Mouse (Mus musculus) forebrain, postnatal 0 days (tissue): ENCODE results near the gene Dnal4. TPM values are rescaled to one million over a fixed set of nuclear protein-coding genes. Genes with fewer than 3 reads are reported as not detected.

Source experiments
- ATAC-seq: fragments of 200-750 bp; cut with Nextera tagmentation; 2 replicates; pipeline ENCODE4 v1.8.0; 2017; ENCODE audit warnings: mild to moderate bottlenecking, moderate library complexity
- DNase-seq: peaks from one replicate; pipeline ENCODE4 v3.0.0-alpha.2; 2015
- H3K27ac ChIP-seq: fragments of 300-500 bp; sonication (generic); 2 replicates; pipeline ENCODE4 v1.5.1; 2014; ENCODE audit warnings: low read depth, mild to moderate bottlenecking, antibody characterized with exemption, low read length, moderate library complexity, mixed read lengths
- H3K27me3 ChIP-seq: fragments of 300-500 bp; sonication (generic); 2 replicates; pipeline ENCODE4 v1.6.1; 2014; ENCODE audit warnings: mild to moderate bottlenecking, low read length, mixed read lengths; ENCODE audit not compliant: insufficient read depth
- H3K36me3 ChIP-seq: fragments of 300-500 bp; sonication (generic); 2 replicates; pipeline ENCODE4 v1.6.1; 2014; ENCODE audit warnings: mild to moderate bottlenecking, moderate library complexity; ENCODE audit not compliant: insufficient read depth
- H3K4me1 ChIP-seq: fragments of 300-500 bp; sonication (generic); 2 replicates; pipeline ENCODE4 v1.6.1; 2014; ENCODE audit warnings: antibody characterized with exemption; ENCODE audit not compliant: insufficient read depth
- H3K4me2 ChIP-seq: fragments of 300-500 bp; sonication (generic); 2 replicates; pipeline ENCODE4 v1.6.1; 2014; ENCODE audit warnings: low read depth, mild to moderate bottlenecking, moderate library complexity
- H3K4me3 ChIP-seq: fragments of 300-500 bp; sonication (generic); 2 replicates; pipeline ENCODE4 v1.5.1; 2014; ENCODE audit warnings: low read depth, low read length, mixed read lengths
- H3K9ac ChIP-seq: fragments of 300-500 bp; sonication (generic); 2 replicates; pipeline ENCODE4 v1.6.1; 2014; ENCODE audit warnings: mild to moderate bottlenecking
- H3K9me3 ChIP-seq: fragments of 300-500 bp; sonication (generic); 2 replicates; pipeline ENCODE4 v1.6.1; 2016; ENCODE audit warnings: low read length
- CTCF ChIP-seq: sonication (generic); IDR thresholded peaks from 2 replicates; pipeline ENCODE4 v1.5.1; 2016; ENCODE audit warnings: antibody characterized with exemption, control low read depth, low read depth
- WGBS: fragments of 180-500 bp; shearing (Covaris S2); extraction: QIAGEN DNeasy Blood & Tissue Kit; methylation state at CpG from one replicate; pipeline ENCODE4 v1.1.7; 2014; 5-methylcytosine and 5-hydroxymethylcytosine counted together
- polyA plus RNA-seq: library from polyadenylated mRNA; unstranded; fragments of >200 nt; fragmentation: Nextera tagmentation; extraction: Ambion mirVana; gene quantifications from 2 replicates; pipeline ENCODE4 v1.2.1, GENCODE M21; 2015
- total RNA-seq: library from RNA; depleted of rRNA; stranded (reverse); fragments of >200 nt; gene quantifications from 2 replicates; pipeline ENCODE4 v1.2.3, GENCODE M21; 2014

Dnal4 gene
- total and polyA plus RNA-seq, 2 experiments from 2014 or later: 59.2 to 81.5 TPM

- H3K27me3 ChIP-seq: no peaks in the 10 kb centered on the region
- H3K9ac ChIP-seq: no peak overlapping the region
- H3K4me1 ChIP-seq: peaks cover 13% of the 10 kb centered on the region; the same call in 1 of the 2 replicates
- no peak for TF ChIP-seq CTCF
- H3K4me2 ChIP-seq: no peak overlapping the region
- H3K27ac ChIP-seq: no peak overlapping the region
- no peak overlapping the region for H3K4me3 ChIP-seq
- peaks cover 34% of the 10 kb centered on the region for H3K36me3 ChIP-seq
- H3K9me3 ChIP-seq: no peaks in the 10 kb centered on the region
- ATAC-seq: no peak; the same call in 1 of the 2 replicates
- no peak for DNase-seq
- WGBS: 57% methylated on average over 11 of the region's 11 CpGs
These were observed 12.9 kb downstream of the Dnal4 start for GRCm38 (mm10) chr15:79764539-79765267.

GRCm38 (mm10) chr15:79763601-79764246, 13.9 kb downstream of the Dnal4 start:
- H3K9me3 ChIP-seq: no peaks in the 10 kb centered on the region
- no peak overlapping the region for H3K27ac ChIP-seq
- TF ChIP-seq CTCF: no peak
- H3K27me3 ChIP-seq: no peaks in the 10 kb centered on the region
- DNase-seq (no peak), ATAC-seq (no peak)
- 80% methylated on average over 7 of the region's 7 CpGs for WGBS
- H3K4me1 ChIP-seq: peaks cover 11% of the 10 kb centered on the region; the same call in 1 of the 2 replicates
- no peak overlapping the region for H3K4me2 ChIP-seq
- H3K36me3 ChIP-seq: peaks cover 34% of the 10 kb centered on the region
- no peak overlapping the region for H3K4me3 ChIP-seq
- no peak overlapping the region for H3K9ac ChIP-seq

DNA sequence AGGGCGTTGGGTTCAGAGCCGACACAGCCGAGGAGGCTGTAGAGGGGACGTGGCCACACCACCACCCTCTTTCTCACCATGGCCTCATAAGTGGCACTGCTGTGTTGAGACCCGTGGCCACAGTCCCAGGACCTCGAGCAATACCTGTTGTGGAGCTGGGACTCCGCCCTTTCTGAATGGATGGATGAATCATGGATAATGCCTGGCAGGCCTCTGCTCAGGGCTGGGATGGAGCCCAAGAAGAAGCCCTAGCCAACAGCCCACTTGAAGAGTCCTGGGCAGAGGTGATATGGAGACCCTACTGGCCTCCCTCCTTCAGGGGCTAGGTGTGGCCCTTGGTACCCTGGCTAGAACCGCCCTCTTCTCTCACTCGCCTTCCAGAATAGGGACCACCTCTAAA, 14.6 kb downstream of the Dnal4 start:
- Histone ChIP-seq H3K27me3 (no peaks in the 10 kb centered on the region), H3K36me3 (peaks cover 34% of the 10 kb centered on the region), H3K4me2 (no peak overlapping the region), H3K27ac (no peak overlapping the region), H3K9me3 (no peaks in the 10 kb centered on the region), H3K4me1 (peaks cover 11% of the 10 kb centered on the region; the same call in 1 of the 2 replicates), H3K9ac (no peak overlapping the region), H3K4me3 (no peak overlapping the region)
- DNase-seq (no peak), ATAC-seq (no peak)
- TF ChIP-seq CTCF: no peak
- WGBS: 89% methylated on average over 9 of the region's 9 CpGs

GRCm38 (mm10) chr15:79760956-79761355, 16.7 kb downstream of the Dnal4 start:
- no peak overlapping the region for H3K4me2 ChIP-seq
- H3K27me3 ChIP-seq: no peaks in the 10 kb centered on the region
- no peak overlapping the region for H3K9ac ChIP-seq
- H3K9me3 ChIP-seq: no peaks in the 10 kb centered on the region
- DNase-seq (no peak), ATAC-seq (no peak)
- peaks cover 34% of the 10 kb centered on the region for H3K36me3 ChIP-seq
- H3K4me1 ChIP-seq: peaks cover 6% of the 10 kb centered on the region; the same call in 1 of the 2 replicates
- no peak for TF ChIP-seq CTCF
- no peak overlapping the region for H3K4me3 ChIP-seq
- WGBS: 88% methylated on average over 6 of the region's 6 CpGs
- no peak overlapping the region for H3K27ac ChIP-seq

GRCm38 (mm10) chr15:79757118-79757517, 20.5 kb downstream of the Dnal4 start:
- Histone ChIP-seq H3K9me3 (no peaks in the 10 kb centered on the region), H3K27me3 (no peaks in the 10 kb centered on the region), H3K27ac (no peak overlapping the region), H3K4me2 (no peak overlapping the region), H3K4me3 (no peak overlapping the region), H3K4me1 (no peaks in the 10 kb centered on the region), H3K9ac (no peak overlapping the region), H3K36me3 (peaks cover 11% of the 10 kb centered on the region)
- DNase-seq (no peak), ATAC-seq (no peak)
- TF ChIP-seq CTCF: no peak
- 94% methylated on average over 3 of the region's 3 CpGs for WGBS

DNA sequence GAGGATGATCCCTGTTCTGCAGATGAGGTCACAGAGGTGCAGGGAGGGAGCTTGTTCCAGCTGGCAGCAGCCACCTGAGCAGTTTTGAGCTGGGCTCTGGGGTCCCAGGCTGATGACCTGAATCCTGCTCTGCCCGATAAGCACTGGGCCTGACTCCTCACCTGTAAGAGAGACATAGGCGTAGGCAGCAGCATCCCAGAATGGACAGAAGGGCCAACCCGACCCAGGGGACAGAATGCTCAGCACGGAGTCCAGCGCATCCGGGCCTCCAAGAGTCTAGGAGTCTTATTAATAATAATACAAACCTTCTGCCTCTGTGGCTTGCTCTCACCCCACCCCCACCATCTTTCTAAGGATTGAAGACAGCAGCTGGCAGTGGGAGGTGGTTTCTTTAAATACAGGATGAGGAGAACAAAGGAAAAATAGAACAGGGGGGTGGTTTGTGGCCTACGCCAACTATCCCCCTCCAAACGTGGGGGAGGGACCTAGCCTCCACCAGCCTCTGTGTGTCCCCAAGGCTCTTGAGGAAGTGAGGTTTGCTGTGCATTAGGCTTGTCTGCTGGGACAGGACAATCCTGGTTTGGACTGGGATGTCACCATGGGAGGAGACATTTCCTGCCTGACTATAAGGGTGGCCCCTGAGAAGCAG, 21.5 kb downstream of the Dnal4 start:
- 68% methylated on average over 8 of the region's 8 CpGs for WGBS

GRCm38 (mm10) chr15:79755176-79755575, 22.5 kb downstream of the Dnal4 start:
- TF ChIP-seq CTCF: no peak
- H3K27me3 ChIP-seq: no peaks in the 10 kb centered on the region
- no peak overlapping the region for H3K9ac ChIP-seq
- no peak for ATAC-seq
- H3K4me2 ChIP-seq: no peak overlapping the region
- WGBS: 86% methylated on average over 4 of the region's 4 CpGs
- H3K9me3 ChIP-seq: no peaks in the 10 kb centered on the region
- H3K4me3 ChIP-seq: no peak overlapping the region
- no peak for DNase-seq
- H3K4me1 ChIP-seq: no peaks in the 10 kb centered on the region
- H3K36me3 ChIP-seq: no peaks in the 10 kb centered on the region
- no peak overlapping the region for H3K27ac ChIP-seq

More for the DNA sequence above, 21.5 kb downstream of the Dnal4 start:
- Histone ChIP-seq H3K9ac (no peak overlapping the region), H3K4me3 (no peak overlapping the region), H3K4me2 (no peak overlapping the region), H3K36me3 (peaks cover 4% of the 10 kb centered on the region; the same call in 1 of the 2 replicates), H3K27me3 (no peaks in the 10 kb centered on the region), H3K27ac (no peak overlapping the region), H3K9me3 (no peaks in the 10 kb centered on the region), H3K4me1 (no peaks in the 10 kb centered on the region)
- TF ChIP-seq CTCF: no peak
- DNase-seq: no peak
- ATAC-seq: no peak
